Mouse (Mus musculus): ENCODE measurements around the gene Gab2. TPM values are rescaled to one million over a fixed set of nuclear protein-coding genes. Genes with fewer than 3 reads are reported as not detected.
A peak's percentile ranks its signal among the peaks of the same experiment; 100 is the strongest.

Gab2 gene
- polyA plus RNA-seq, 1 experiment from 2014 or later = 5.5 TPM

GRCm38 (mm10) chr7:97085291-97085690 lies 3.9 kb downstream of the Gab2 start:
- ATAC-seq = no peak
- peak; percentile 72 for TF ChIP-seq CTCF (IDR thresholded peaks at IDR 0.05; ENCODE audit: low read depth)
- WGBS = 11% methylated on average over 4 of the region's 4 CpGs
- Histone ChIP-seq H3K36me3 (ENCODE audit: control insufficient read depth, insufficient read depth) (no peaks in the 10 kb centered on the region), H3K9me3 (ENCODE audit: control insufficient read depth) (no peaks in the 10 kb centered on the region), H3K9ac (ENCODE audit: low read depth, low read length) (no peak overlapping the region), H3K4me2 (replicated peaks; ENCODE audit: low read depth) (no peak overlapping the region), H3K27me3 (replicated peaks; ENCODE audit: control insufficient read depth, insufficient read depth, low read length) (no peaks in the 10 kb centered on the region), H3K27ac (ENCODE audit: low read depth, low read length) (no peak overlapping the region), H3K4me1 (replicated peaks; ENCODE audit: control insufficient read depth, insufficient read depth, low read length) (no peaks in the 10 kb centered on the region), H3K4me3 (ENCODE audit: low read depth, low read length) (no peak overlapping the region)

DNA sequence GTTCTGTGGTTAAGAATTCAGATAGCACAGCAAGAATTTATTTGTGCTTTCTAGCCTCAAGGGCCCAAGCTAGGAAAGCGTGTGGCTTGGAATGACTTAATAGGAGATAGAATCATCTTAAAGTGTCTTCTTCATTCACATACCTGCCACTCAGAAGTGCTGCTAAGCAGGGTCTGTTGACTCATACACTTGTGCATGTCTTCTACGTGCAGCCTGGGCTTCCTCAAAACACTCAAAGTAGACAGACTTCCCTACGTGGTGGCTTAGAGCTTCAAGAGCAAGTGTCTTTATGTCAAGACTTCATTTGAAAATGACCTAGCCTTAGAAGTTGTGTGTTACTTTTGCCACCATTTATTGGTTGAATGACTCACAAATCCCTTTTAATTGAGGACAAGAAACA lies 12.9 kb downstream of the Gab2 start:
- Histone ChIP-seq H3K27me3 (replicated peaks; ENCODE audit: control insufficient read depth, insufficient read depth, low read length) (no peaks in the 10 kb centered on the region), H3K4me2 (replicated peaks; ENCODE audit: low read depth) (no peak overlapping the region), H3K27ac (ENCODE audit: low read depth, low read length) (no peak overlapping the region), H3K9ac (ENCODE audit: low read depth, low read length) (no peak overlapping the region), H3K36me3 (ENCODE audit: control insufficient read depth, insufficient read depth) (no peaks in the 10 kb centered on the region), H3K9me3 (ENCODE audit: control insufficient read depth) (no peaks in the 10 kb centered on the region), H3K4me3 (ENCODE audit: low read depth, low read length) (no peak overlapping the region), H3K4me1 (replicated peaks; ENCODE audit: control insufficient read depth, insufficient read depth, low read length) (no peaks in the 10 kb centered on the region)
- TF ChIP-seq CTCF (IDR thresholded peaks at IDR 0.05; ENCODE audit: low read depth) = no peak
- WGBS = 82% methylated on average over 3 of the region's 3 CpGs
- ATAC-seq = no peak

- Histone ChIP-seq H3K4me3 (ENCODE audit: low read depth, low read length) (no peak overlapping the region), H3K27ac (ENCODE audit: low read depth, low read length) (no peak overlapping the region), H3K4me2 (replicated peaks; ENCODE audit: low read depth) (no peak overlapping the region), H3K4me1 (replicated peaks; ENCODE audit: control insufficient read depth, insufficient read depth, low read length) (no peaks in the 10 kb centered on the region), H3K27me3 (replicated peaks; ENCODE audit: control insufficient read depth, insufficient read depth, low read length) (no peaks in the 10 kb centered on the region), H3K9me3 (ENCODE audit: control insufficient read depth) (no peaks in the 10 kb centered on the region), H3K36me3 (ENCODE audit: control insufficient read depth, insufficient read depth) (no peaks in the 10 kb centered on the region), H3K9ac (ENCODE audit: low read depth, low read length) (no peak overlapping the region)
- no peak for TF ChIP-seq CTCF (IDR thresholded peaks at IDR 0.05; ENCODE audit: low read depth)
- 92% methylated on average over 3 of the region's 3 CpGs for WGBS
- ATAC-seq = no peak
Observed at GRCm38 (mm10) chr7:97108119-97108518, 26.7 kb downstream of the Gab2 start.

GRCm38 (mm10) chr7:97128949-97129348 lies 47.6 kb downstream of the Gab2 start:
- no peak for ATAC-seq
- WGBS = 48% methylated on average over 1 of the region's 1 CpGs
- H3K4me2 ChIP-seq (replicated peaks; ENCODE audit: low read depth) = no peak overlapping the region
- TF ChIP-seq CTCF (IDR thresholded peaks at IDR 0.05; ENCODE audit: low read depth) = no peak
- no peak overlapping the region for H3K9ac ChIP-seq (ENCODE audit: low read depth, low read length)
- H3K36me3 ChIP-seq (ENCODE audit: control insufficient read depth, insufficient read depth) = no peaks in the 10 kb centered on the region
- H3K9me3 ChIP-seq (ENCODE audit: control insufficient read depth) = no peaks in the 10 kb centered on the region
- no peaks in the 10 kb centered on the region for H3K4me1 ChIP-seq (replicated peaks; ENCODE audit: control insufficient read depth, insufficient read depth, low read length)
- no peaks in the 10 kb centered on the region for H3K27me3 ChIP-seq (replicated peaks; ENCODE audit: control insufficient read depth, insufficient read depth, low read length)
- no peak overlapping the region for H3K27ac ChIP-seq (ENCODE audit: low read depth, low read length)
- no peak overlapping the region for H3K4me3 ChIP-seq (ENCODE audit: low read depth, low read length)

DNA sequence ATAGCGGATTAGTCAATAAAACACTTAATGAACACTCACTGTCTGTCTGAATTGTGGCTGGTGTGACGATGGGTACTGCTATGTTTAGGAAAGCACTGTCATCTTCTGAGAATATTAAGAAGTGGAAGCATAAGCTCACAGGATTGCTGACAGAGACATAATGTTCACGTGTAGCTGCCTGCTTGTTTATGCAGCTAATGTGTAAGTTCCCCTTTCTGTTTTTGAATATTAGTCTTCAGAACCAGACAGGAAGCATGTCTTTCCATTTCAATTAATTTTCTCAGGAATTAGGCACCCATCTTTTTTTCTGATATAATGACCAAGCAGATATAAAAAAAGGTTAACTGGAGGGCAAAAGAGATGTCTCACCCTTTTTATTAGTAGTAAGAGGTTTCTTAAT lies 55.1 kb downstream of the Gab2 start:
- 58% methylated on average over 3 of the region's 3 CpGs for WGBS
- TF ChIP-seq CTCF (IDR thresholded peaks at IDR 0.05; ENCODE audit: low read depth) = no peak
- no peaks in the 10 kb centered on the region for H3K27me3 ChIP-seq (replicated peaks; ENCODE audit: control insufficient read depth, insufficient read depth, low read length)
- no peak overlapping the region for H3K27ac ChIP-seq (ENCODE audit: low read depth, low read length)
- no peaks in the 10 kb centered on the region for H3K4me1 ChIP-seq (replicated peaks; ENCODE audit: control insufficient read depth, insufficient read depth, low read length)
- no peak for ATAC-seq
- no peak overlapping the region for H3K9ac ChIP-seq (ENCODE audit: low read depth, low read length)
- H3K4me3 ChIP-seq (ENCODE audit: low read depth, low read length) = no peak overlapping the region
- no peaks in the 10 kb centered on the region for H3K36me3 ChIP-seq (ENCODE audit: control insufficient read depth, insufficient read depth)
- H3K9me3 ChIP-seq (ENCODE audit: control insufficient read depth) = peaks cover 5% of the 10 kb centered on the region
- no peak overlapping the region for H3K4me2 ChIP-seq (replicated peaks; ENCODE audit: low read depth)

DNA sequence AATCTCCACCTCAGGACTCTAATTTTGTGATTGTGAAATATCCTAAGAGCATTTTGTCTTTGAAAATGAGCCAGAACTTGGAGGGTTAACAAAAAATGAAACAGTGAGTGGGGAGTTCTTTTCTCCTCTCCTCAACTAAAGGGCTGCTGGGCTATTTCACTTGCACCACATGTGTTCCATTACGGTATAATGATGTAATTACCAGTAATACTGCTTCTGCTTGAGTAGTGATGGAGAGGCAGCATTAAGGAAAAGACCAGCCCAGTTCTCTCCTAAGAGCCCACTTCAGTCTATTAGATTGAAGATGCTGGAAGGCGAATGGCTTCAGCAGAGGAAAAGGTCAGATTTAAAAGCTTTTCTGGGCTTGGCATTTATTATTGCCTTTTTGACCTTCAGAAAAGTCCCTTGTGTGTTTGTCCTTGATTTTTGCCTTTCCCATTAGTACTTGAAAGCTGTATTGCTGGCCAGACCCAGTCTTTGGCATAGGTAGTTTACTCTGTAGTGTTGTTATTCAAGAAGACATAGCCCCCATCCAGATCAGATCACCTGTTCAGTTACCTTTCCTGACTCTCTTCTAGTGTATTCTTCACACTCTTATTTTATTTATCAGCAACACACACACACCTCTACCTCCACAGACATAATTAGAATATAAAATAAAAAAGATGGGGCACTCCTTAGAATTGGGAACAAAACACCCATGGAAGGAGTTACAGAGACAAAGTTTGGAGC lies 69.9 kb downstream of the Gab2 start:
- Histone ChIP-seq H3K4me2 (replicated peaks; ENCODE audit: low read depth) (no peak overlapping the region), H3K4me1 (replicated peaks; ENCODE audit: control insufficient read depth, insufficient read depth, low read length) (no peaks in the 10 kb centered on the region), H3K9me3 (ENCODE audit: control insufficient read depth) (no peaks in the 10 kb centered on the region), H3K9ac (ENCODE audit: low read depth, low read length) (no peak overlapping the region), H3K27ac (ENCODE audit: low read depth, low read length) (no peak overlapping the region), H3K4me3 (ENCODE audit: low read depth, low read length) (no peak overlapping the region), H3K36me3 (ENCODE audit: control insufficient read depth, insufficient read depth) (no peaks in the 10 kb centered on the region), H3K27me3 (replicated peaks; ENCODE audit: control insufficient read depth, insufficient read depth, low read length) (no peaks in the 10 kb centered on the region)
- WGBS = 79% methylated on average over 2 of the region's 2 CpGs
- no peak for TF ChIP-seq CTCF (IDR thresholded peaks at IDR 0.05; ENCODE audit: low read depth)
- ATAC-seq = no peak
